Mouse (Mus musculus) kidney, embryonic 16.5 days (tissue): Measurements from ENCODE around the gene Vwa1. TPM values are rescaled to one million over a fixed set of nuclear protein-coding genes. Genes with fewer than 3 reads are reported as not detected.
"Not testable (repeated sequence)": the region's sequence is repeated elsewhere in the genome, so short reads cannot be mapped to it uniquely, and the experiment has no call there.

ENCODE experiments used
- ATAC-seq: fragments of 200-750 bp; cut with Nextera tagmentation; 2 replicates; pipeline ENCODE4 v1.8.0; 2017; ENCODE audit warnings: moderate TSS enrichment; ENCODE audit not compliant: low FRiP score, low TSS enrichment
- H3K27ac ChIP-seq: fragments of 300-500 bp; sonication (generic); 2 replicates; pipeline ENCODE4 v1.5.1; 2014; ENCODE audit warnings: low read length
- H3K27me3 ChIP-seq: fragments of 300-500 bp; sonication (generic); 2 replicates; pipeline ENCODE4 v1.6.1; 2014; ENCODE audit warnings: low read length, control low read depth, mixed read lengths; ENCODE audit not compliant: insufficient read depth
- H3K36me3 ChIP-seq: fragments of 300-500 bp; sonication (generic); 2 replicates; pipeline ENCODE4 v1.6.1; 2014; ENCODE audit warnings: low read length, control low read depth, mixed read lengths; ENCODE audit not compliant: insufficient read depth
- H3K4me1 ChIP-seq: fragments of 300-500 bp; sonication (generic); 2 replicates; pipeline ENCODE4 v1.6.1; 2014; ENCODE audit warnings: low read length, control low read depth, mixed read lengths; ENCODE audit not compliant: insufficient read depth
- H3K4me2 ChIP-seq: fragments of 300-500 bp; sonication (generic); replicated peaks from 2 replicates; pipeline ENCODE4 v1.6.1; 2014; ENCODE audit warnings: low read depth, low read length
- H3K4me3 ChIP-seq: fragments of 300-500 bp; sonication (generic); 2 replicates; pipeline ENCODE4 v1.5.1; 2014; ENCODE audit warnings: mild to moderate bottlenecking, low read length
- H3K9ac ChIP-seq: fragments of 300-500 bp; sonication (generic); replicated peaks from 2 replicates; pipeline ENCODE4 v1.6.1; 2014; ENCODE audit warnings: low read length
- H3K9me3 ChIP-seq: fragments of 300-500 bp; sonication (generic); 2 replicates; pipeline ENCODE4 v1.6.1; 2016; ENCODE audit warnings: low read length, control low read depth
- WGBS: fragments of 180-500 bp; shearing (Covaris S2); extraction: QIAGEN DNeasy Blood & Tissue Kit; methylation state at CpG from one replicate; pipeline ENCODE4 v1.1.7; 2014; 5-methylcytosine and 5-hydroxymethylcytosine counted together
- polyA plus RNA-seq: library from polyadenylated mRNA; unstranded; fragments of >200 nt; fragmentation: Nextera tagmentation; extraction: Ambion mirVana; gene quantifications from 2 replicates; pipeline ENCODE4 v1.2.1, GENCODE M21; 2015

Vwa1 gene
- polyA plus RNA-seq, 1 experiment from 2014 or later = 11.3 TPM

DNA sequence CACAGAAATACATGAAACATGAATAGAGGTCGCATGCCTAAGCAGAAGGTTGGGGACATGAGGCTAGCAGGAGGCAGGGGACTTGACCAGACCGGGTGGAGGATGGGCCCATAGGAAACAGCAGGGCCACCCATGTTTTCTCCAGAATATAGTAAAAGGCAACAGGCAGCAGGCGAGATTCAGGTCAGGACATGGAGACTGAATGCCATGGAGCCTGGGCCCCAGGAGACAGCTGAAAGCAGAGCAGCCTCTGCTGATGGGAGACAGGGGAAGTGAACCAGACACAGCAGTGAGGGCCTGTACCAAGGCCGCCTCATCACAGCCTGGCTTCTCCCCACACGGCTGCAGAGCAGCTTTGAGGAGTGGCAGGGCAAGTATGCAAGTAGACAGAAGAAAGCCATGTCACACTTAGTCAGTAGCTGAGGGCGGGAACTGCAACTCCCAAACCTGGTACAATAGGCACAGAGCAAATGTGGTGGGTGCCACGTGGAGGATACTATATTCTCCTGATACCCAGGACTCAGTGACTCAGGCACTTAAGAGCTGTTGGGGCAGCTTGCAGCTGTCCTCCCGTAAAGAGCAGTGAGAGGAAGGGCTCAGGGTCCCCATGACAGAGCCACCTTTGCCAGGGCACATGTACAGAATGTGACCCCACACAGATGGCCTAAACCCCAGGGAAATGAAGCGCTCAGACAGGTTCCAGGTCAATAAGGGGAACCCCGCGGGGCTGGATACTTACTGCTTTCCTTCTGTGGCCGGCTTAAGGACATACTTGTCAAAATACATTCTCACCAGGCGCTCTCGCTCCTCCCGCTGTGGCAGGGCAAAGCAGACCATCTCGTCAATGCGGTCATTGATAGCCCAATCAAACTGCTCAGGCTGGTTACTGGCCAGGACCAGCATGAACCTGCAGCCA lies 27.7 kb downstream of the Vwa1 start:
- Histone ChIP-seq H3K27ac (no peak overlapping the region), H3K36me3 (peaks cover 77% of the 10 kb centered on the region), H3K9ac (no peak overlapping the region), H3K4me3 (no peak overlapping the region), H3K27me3 (no peaks in the 10 kb centered on the region), H3K9me3 (no peaks in the 10 kb centered on the region), H3K4me1 (no peaks in the 10 kb centered on the region), H3K4me2 (no peak overlapping the region)
- 92% methylated on average over 17 of the region's 17 CpGs for WGBS
- ATAC-seq = no peak

DNA sequence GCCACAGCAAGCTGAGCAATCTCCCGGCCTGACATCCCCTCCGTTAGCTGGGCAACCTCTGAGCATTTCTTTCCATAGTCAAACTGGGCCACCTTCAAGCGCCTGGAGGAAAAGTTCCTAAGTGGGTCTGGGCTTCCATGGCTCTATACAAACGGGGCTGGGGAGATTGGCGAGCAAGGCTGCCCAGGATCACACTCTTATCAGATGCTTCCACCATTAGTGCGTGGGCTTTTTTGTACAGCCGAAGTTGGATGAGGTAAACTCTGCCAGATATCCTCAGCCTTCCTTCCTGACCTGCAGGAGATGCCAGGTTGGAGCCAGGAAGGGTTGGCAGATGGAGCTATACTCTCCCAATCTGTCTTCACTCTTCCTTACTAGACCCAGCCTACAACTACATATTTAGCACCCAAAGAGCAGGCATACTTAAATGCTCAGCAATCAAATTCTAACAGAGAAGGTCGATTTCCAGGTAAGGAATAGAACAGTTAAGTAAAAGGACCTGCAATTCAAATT lies 28.4 kb downstream of the Vwa1 start:
- Histone ChIP-seq H3K27me3 (no peaks in the 10 kb centered on the region), H3K27ac (no peak overlapping the region), H3K4me3 (no peak overlapping the region), H3K9me3 (no peaks in the 10 kb centered on the region), H3K4me1 (no peaks in the 10 kb centered on the region), H3K36me3 (peaks cover 78% of the 10 kb centered on the region), H3K9ac (no peak overlapping the region), H3K4me2 (no peak overlapping the region)
- WGBS = 87% methylated on average over 8 of the region's 8 CpGs
- ATAC-seq = no peak

DNA sequence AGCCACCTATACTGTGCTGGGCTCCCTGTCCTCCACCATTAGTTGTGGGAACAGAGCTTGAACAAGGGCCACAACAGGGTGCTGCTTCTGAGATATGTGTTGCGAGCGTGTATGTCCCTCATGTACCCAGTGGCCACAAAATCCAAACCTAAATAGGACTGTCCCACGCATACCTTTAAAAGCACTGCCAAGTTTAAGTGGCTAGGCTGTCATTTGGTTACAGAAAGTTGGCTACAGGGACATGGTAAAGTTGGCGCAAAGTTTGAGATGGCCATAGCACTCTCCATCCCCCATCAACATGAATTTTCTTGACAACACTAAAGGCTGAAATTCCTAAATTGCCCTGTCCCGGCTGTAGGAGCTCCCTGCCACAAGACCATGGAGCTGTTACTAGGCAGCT lies 29.4 kb downstream of the Vwa1 start:
- H3K27ac ChIP-seq = no peak overlapping the region
- H3K36me3 ChIP-seq = peaks cover 76% of the 10 kb centered on the region
- H3K4me1 ChIP-seq = no peaks in the 10 kb centered on the region
- H3K4me3 ChIP-seq = no peak overlapping the region
- no peak for ATAC-seq
- H3K9ac ChIP-seq = no peak overlapping the region
- no peaks in the 10 kb centered on the region for H3K9me3 ChIP-seq
- H3K27me3 ChIP-seq = no peaks in the 10 kb centered on the region
- no peak overlapping the region for H3K4me2 ChIP-seq
- WGBS = 93% methylated on average over 5 of the region's 5 CpGs

DNA sequence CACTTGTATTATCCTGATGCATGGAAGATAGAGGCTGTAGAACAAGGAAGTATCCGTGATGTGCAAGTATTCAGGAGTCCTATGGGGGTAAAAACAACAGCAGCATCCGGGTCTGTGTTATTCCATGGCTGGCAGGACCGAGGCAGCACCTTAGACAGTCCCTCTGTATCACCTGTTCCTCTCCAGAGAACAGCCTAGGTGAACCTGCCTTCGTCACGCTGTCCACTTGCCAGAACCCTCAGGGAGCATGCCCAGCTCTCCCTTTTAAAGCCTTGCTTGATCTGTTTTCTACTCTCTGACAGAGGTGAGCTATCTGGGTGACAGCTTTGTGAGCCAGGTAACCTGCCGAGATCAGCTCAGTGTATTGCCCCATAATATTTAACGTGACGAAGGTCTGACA lies 30.0 kb downstream of the Vwa1 start:
- H3K36me3 ChIP-seq = peaks cover 77% of the 10 kb centered on the region
- no peak overlapping the region for H3K4me3 ChIP-seq
- WGBS = 91% methylated on average over 8 of the region's 8 CpGs
- ATAC-seq = no peak
- H3K4me1 ChIP-seq = no peaks in the 10 kb centered on the region
- no peak overlapping the region for H3K9ac ChIP-seq
- no peaks in the 10 kb centered on the region for H3K27me3 ChIP-seq
- no peak overlapping the region for H3K27ac ChIP-seq
- no peak overlapping the region for H3K4me2 ChIP-seq
- no peaks in the 10 kb centered on the region for H3K9me3 ChIP-seq

DNA sequence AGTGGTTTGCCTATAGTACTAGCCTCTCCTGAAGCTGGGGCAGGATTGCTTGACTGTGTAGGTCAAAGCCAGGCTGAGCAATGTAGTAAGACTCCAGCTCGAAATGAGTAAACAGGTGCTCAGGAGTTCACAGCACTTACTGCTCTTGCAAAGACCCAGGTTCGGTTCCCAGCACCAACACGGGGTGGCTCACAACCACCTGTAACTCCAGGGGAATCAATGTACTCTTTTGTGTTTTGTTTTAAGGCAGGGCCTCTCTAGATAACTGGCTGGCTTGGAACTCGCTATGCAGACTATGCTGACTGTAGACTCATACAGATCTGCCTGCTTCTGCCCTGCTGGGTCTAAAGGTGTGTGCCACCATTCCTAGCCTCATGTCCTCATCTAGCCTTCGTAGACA lies 31.8 kb downstream of the Vwa1 start:
- WGBS = 92% methylated on average over 5 of the region's 5 CpGs
- no peaks in the 10 kb centered on the region for H3K9me3 ChIP-seq
- no peaks in the 10 kb centered on the region for H3K27me3 ChIP-seq
- H3K36me3 ChIP-seq = peaks cover 63% of the 10 kb centered on the region
- no peak overlapping the region for H3K27ac ChIP-seq
- ATAC-seq = no peak
- no peak overlapping the region for H3K4me2 ChIP-seq
- H3K9ac ChIP-seq = no peak overlapping the region
- no peak overlapping the region for H3K4me3 ChIP-seq
- H3K4me1 ChIP-seq = no peaks in the 10 kb centered on the region

DNA sequence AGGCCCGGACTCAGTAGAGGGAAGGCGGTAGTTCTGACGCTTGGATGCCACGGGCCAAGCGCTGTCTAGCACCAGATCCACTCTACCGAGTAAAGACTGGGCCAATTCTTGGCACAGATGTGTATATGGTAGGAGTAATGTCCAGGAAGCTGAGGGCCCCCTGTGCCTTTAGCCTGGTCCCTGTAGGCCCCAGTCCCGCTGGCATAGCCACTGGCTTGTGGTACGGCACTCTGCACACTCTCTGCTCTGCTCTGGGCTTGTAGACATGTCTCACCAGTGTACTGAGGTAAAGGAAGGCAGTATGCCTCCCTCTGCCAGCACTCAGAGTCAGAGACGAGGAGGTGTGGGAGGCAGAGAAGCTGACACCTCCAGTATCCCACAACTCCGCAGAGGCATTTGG lies 33.8 kb downstream of the Vwa1 start:
- H3K36me3 ChIP-seq = peaks cover 57% of the 10 kb centered on the region
- WGBS = 84% methylated on average over 10 of the region's 10 CpGs
- not testable (repeated sequence) for ATAC-seq

DNA sequence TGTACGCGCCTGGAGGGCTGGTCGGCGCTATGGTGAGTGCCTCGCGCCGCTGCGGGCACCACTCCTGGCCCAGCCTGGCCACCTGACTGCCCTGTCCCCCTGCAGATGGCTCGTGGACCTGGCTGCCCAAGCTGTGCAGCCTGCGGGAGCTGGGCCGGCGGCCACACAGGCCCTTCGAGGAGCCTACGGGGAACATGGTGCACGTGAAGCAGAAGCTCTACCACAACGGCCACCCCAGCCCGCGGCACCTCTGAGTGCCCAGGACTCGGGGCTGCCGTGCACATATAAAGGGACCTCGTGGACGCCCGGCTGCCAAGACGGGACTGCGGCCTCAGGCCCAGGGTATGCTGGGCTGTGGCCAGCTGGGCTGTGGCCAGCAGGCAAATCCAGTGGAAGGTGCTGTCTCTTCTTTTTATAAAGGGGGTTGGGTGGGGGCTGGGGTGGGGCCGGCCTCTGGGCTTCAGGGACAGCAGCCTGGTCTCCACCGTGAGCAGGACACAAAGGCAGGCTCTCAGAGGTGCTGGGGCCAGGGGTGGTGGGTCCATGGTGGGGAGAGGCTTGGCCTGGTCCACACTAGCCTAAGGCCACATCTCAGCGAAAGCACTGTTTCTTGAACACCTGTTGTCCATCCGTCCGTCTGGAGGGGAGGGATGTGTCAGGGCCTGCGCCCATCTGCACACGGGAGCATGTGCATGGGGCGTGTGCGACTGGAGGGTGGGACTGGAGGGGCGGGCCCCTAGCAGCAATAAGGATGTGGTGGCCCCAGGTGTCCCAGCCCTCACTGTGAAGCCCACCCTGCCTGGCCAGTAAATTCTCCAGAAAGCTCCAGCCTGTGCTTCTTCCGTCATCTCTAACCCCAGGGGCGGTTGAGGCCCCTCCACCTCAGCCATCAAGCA lies 34.5 kb downstream of the Vwa1 start:
- H3K27me3 ChIP-seq = no peaks in the 10 kb centered on the region
- H3K36me3 ChIP-seq = peaks cover 50% of the 10 kb centered on the region
- no peak overlapping the region for H3K27ac ChIP-seq
- H3K9ac ChIP-seq = no peak overlapping the region
- peaks cover 10% of the 10 kb centered on the region for H3K4me1 ChIP-seq
- H3K9me3 ChIP-seq = no peaks in the 10 kb centered on the region
- ATAC-seq = no peak; the same call in 1 of the 2 replicates
- 86% methylated on average over 37 of the region's 37 CpGs for WGBS
- no peak overlapping the region for H3K4me2 ChIP-seq
- no peak overlapping the region for H3K4me3 ChIP-seq

More for the DNA sequence above, 33.8 kb downstream of the Vwa1 start:
- H3K27me3 ChIP-seq, H3K4me1 ChIP-seq, H3K27ac ChIP-seq, H3K9me3 ChIP-seq, H3K4me3 ChIP-seq, H3K9ac ChIP-seq, H3K4me2 ChIP-seq: not testable (repeated sequence)

DNA sequence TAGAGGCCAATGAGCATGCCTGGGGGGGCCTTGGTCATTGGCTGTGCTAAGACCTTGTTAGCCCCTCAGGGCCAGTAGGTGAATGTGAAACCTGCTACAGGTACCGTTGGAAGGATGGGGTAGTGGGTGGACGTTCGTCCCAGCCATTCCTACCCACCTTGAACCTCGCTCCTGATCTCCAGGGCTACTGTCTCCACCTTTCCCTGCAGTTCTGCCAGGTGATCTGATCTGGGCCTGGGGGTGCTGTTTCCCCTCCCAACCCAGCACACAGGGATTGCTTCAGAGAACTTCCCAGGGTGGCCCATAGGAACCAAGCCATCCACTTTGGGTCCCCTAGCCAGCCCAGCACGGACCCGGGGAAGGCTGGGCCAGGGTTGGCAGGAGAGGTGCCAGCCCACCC lies 35.3 kb downstream of the Vwa1 start:
- H3K9me3 ChIP-seq = no peaks in the 10 kb centered on the region
- peaks cover 42% of the 10 kb centered on the region for H3K36me3 ChIP-seq
- peaks cover 10% of the 10 kb centered on the region for H3K4me1 ChIP-seq
- no peak overlapping the region for H3K9ac ChIP-seq
- no peak overlapping the region for H3K4me3 ChIP-seq
- 91% methylated on average over 6 of the region's 6 CpGs for WGBS
- no peak overlapping the region for H3K27ac ChIP-seq
- no peak overlapping the region for H3K4me2 ChIP-seq
- ATAC-seq = no peak
- no peaks in the 10 kb centered on the region for H3K27me3 ChIP-seq

DNA sequence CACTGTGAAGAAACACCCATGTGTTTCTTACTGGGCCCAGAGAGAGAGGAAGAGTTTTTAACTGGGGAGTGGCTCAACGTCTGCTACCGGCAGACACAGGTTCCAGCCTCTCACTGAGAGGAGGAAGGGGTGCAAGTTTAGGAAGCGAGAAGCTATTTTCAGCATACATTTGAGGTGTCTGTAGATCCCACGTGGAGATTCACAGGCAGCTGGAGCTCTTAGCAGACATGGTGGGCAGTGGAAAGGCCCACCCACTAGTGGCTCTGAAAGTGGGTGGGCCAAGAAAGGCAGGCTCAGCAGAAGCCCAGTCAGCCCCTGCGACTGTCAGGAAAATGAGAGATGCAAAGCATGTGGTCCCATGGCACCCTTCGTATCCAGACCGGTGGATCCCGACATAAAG lies 36.2 kb downstream of the Vwa1 start:
- 0 out of 2 replicates have a peak overlapping the region, but pooled peaks have one; percentile 16 for H3K9ac ChIP-seq
- peaks cover 35% of the 10 kb centered on the region for H3K36me3 ChIP-seq
- ATAC-seq = no peak
- H3K4me2 ChIP-seq = no peak overlapping the region
- H3K9me3 ChIP-seq = no peaks in the 10 kb centered on the region
- 56% methylated on average over 8 of the region's 8 CpGs for WGBS
- H3K4me3 ChIP-seq = no peak overlapping the region
- H3K27ac ChIP-seq = no peak overlapping the region
- peaks cover 14% of the 10 kb centered on the region for H3K4me1 ChIP-seq
- H3K27me3 ChIP-seq = no peaks in the 10 kb centered on the region
